Mouse (Mus musculus) myocyte (in vitro differentiated cells): Measurements from ENCODE around the gene Ntf5. TPM values are rescaled to one million over a fixed set of nuclear protein-coding genes. Genes with fewer than 3 reads are reported as not detected.

Source experiments
- H3K27me3 ChIP-seq: one replicate; pipeline ENCODE4 v1.6.1; 2011; ENCODE audit not compliant: control insufficient read depth, insufficient read depth, insufficient read length
- H3K36me3 ChIP-seq: one replicate; pipeline ENCODE4 v1.6.1; 2011; ENCODE audit not compliant: control insufficient read depth, insufficient read depth
- H3K4me2 ChIP-seq: one replicate; pipeline ENCODE4 v1.6.1; 2011; ENCODE audit warnings: low read depth, control low read depth
- H3K4me3 ChIP-seq: one replicate; pipeline ENCODE4 v1.5.1; 2011; ENCODE audit warnings: mild to moderate bottlenecking, control low read depth, moderate library complexity
- H3K79me2 ChIP-seq: one replicate; pipeline ENCODE4 v1.6.1; 2011; ENCODE audit not compliant: control insufficient read depth, insufficient read depth
- H3ac ChIP-seq: one replicate; pipeline ENCODE4 v1.6.1; 2011; ENCODE audit not compliant: control insufficient read depth, insufficient read length
- CEBPB ChIP-seq: IDR thresholded peaks from 2 replicates; pipeline ENCODE4 v1.6.1; 2011; ENCODE audit warnings: mild to moderate bottlenecking, moderate library complexity; ENCODE audit not compliant: poor library complexity, insufficient read depth, severe bottlenecking
- E2F4 ChIP-seq: IDR thresholded peaks from one replicate; pipeline ENCODE4 v1.6.1; 2011; ENCODE audit warnings: mild to moderate bottlenecking, control low read depth, moderate library complexity; ENCODE audit not compliant: insufficient read depth
- MAX ChIP-seq: IDR thresholded peaks from one replicate; pipeline ENCODE4 v1.6.1; 2011; ENCODE audit warnings: low read depth, mild to moderate bottlenecking, control low read depth
- MYOD1 ChIP-seq, 3 experiments: IDR thresholded peaks; one replicate each; pipeline ENCODE4 v1.6.1; 2011; ENCODE audit warnings: control low read depth in 2 of 3, low read depth in 2 of 3, mild to moderate bottlenecking in 2 of 3, moderate library complexity in 1 of 3; ENCODE audit not compliant: insufficient read length in 2 of 3, control insufficient read depth in 1 of 3
- MYOG ChIP-seq, 3 experiments: IDR thresholded peaks; one replicate each; pipeline ENCODE4 v1.6.1; 2011; ENCODE audit warnings: control low read depth in 2 of 3, low read depth in 2 of 3, mild to moderate bottlenecking in 2 of 3; ENCODE audit not compliant: insufficient read length in 2 of 3, control insufficient read depth in 1 of 3, insufficient read depth in 1 of 3
- POLR2A ChIP-seq: IDR thresholded peaks from one replicate; pipeline ENCODE4 v1.6.1; 2011; ENCODE audit warnings: low read depth, mild to moderate bottlenecking, control low read depth, moderate library complexity; ENCODE audit not compliant: insufficient read length
- POLR2AphosphoS2 ChIP-seq: IDR thresholded peaks from one replicate; pipeline ENCODE4 v1.6.1; 2011; ENCODE audit warnings: low read depth, control low read depth; ENCODE audit not compliant: insufficient read length
- REST ChIP-seq: IDR thresholded peaks from one replicate; pipeline ENCODE4 v1.6.1; 2011; ENCODE audit warnings: mild to moderate bottlenecking, control low read depth, moderate library complexity; ENCODE audit not compliant: insufficient read depth, insufficient read length
- SRF ChIP-seq: IDR thresholded peaks from one replicate; pipeline ENCODE4 v1.6.1; 2011; ENCODE audit warnings: low read depth; ENCODE audit not compliant: control insufficient read depth, insufficient read length
- TCF12 ChIP-seq: IDR thresholded peaks from one replicate; pipeline ENCODE4 v1.6.1; 2011; ENCODE audit warnings: mild to moderate bottlenecking, control low read depth; ENCODE audit not compliant: poor library complexity, insufficient read depth, severe bottlenecking
- TCF3 ChIP-seq: IDR thresholded peaks from one replicate; pipeline ENCODE4 v1.6.1; 2011; ENCODE audit warnings: low read depth, control low read depth; ENCODE audit not compliant: insufficient read length
- USF1 ChIP-seq: IDR thresholded peaks from one replicate; pipeline ENCODE4 v1.6.1; 2011; ENCODE audit warnings: low read depth, mild to moderate bottlenecking, control low read depth, moderate library complexity
- polyA plus RNA-seq: library from polyadenylated mRNA; unstranded; fragments of >200 nt; fragmentation: generic; extraction: Trizol; gene quantifications from one replicate; pipeline ENCODE4 v1.2.1, GENCODE M21; 2012; ENCODE audit warnings: missing spikeins

Gene Ntf5
- polyA plus RNA-seq, 1 experiment: 1.9 TPM

DNA sequence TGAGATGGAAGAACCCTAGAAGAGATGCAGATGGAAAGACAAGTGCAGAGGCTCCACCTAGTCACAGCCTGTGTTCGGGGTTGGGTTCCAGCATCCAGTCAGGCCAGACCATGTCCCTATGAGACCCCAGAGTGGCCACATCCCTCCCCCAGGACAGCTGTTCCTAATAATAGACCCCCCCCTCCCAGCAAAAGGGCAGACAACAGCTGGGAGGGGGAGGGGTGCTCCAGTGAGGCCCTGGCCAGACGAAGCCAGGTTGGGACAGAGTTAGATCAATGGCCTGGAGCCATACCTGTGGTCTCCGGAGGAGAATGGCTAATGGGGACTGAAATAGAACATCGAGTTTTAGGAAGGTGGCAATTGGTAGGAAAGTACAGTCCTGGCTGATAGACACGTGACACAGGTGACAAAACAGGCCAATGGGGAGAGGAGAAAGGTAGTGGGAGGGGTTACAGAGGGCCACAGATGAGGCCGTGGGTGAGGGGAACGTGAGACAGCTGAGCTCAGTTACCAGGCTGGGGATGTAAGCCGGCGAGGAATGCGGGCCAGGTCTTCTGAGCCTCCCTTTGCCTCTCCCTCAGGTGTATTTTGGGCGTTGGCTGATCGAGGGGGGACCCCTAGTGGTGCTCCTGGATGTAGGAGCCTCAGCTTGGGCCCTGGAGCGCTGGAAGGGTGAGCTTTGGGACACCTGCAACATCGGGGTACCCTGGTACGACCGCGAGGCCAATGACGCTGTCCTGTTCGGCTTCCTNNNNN is 24.2 kb downstream of the Ntf5 start, which contains the start of gene Ruvbl2:
Gene Ruvbl2 (minus strand): TSS at position 576 of the 756 bp plus-strand sequence.
- Histone ChIP-seq H3K27me3 (no peaks in the 10 kb centered on the region), H3K4me3 (peak within 1 kb of the TSS; percentile 92), H3K36me3 (peaks cover 31% of the 10 kb centered on the region), H3K4me2 (peak within 1 kb of the TSS; percentile 96), H3K79me2 (peaks cover 42% of the 10 kb centered on the region), H3ac (no peak within 1 kb of the TSS)
- TF ChIP-seq POLR2A (peak; percentile 33), CEBPB (no peak), USF1 (peak; percentile 10), TCF12 (peak; percentile 87), TCF3 (peak; percentile 42), POLR2AphosphoS2 (peak; percentile 74), MAX (no peak), REST (no peak), MYOD1 (IDR thresholded peaks at IDR 0.05; ENCODE audit: control insufficient read depth in 1 of 3, insufficient read length in 2 of 3, low read depth in 2 of 3) (peak; percentile 80 to 96 (median 93)), MYOG (IDR thresholded peaks at IDR 0.05; ENCODE audit: control insufficient read depth in 1 of 3, insufficient read depth in 1 of 3, insufficient read length in 2 of 3, low read depth in 2 of 3) (peak; percentile 79 to 97 (median 94)), E2F4 (no peak), SRF (no peak)

- Histone ChIP-seq H3K36me3 (peaks cover 62% of the 10 kb centered on the region), H3ac (no peak overlapping the region), H3K4me3 (no peak overlapping the region), H3K79me2 (no peaks in the 10 kb centered on the region), H3K27me3 (no peaks in the 10 kb centered on the region), H3K4me2 (no peak overlapping the region)
- TF ChIP-seq MAX: no peak
- TF ChIP-seq CEBPB: no peak
- TF ChIP-seq MYOG (IDR thresholded peaks at IDR 0.05; ENCODE audit: control insufficient read depth in 1 of 3, insufficient read depth in 1 of 3, insufficient read length in 2 of 3, low read depth in 2 of 3): no peak
- no peak for TF ChIP-seq MYOD1 (IDR thresholded peaks at IDR 0.05; ENCODE audit: control insufficient read depth in 1 of 3, insufficient read length in 2 of 3, low read depth in 2 of 3)
- TF ChIP-seq USF1: no peak
Observed at GRCm38 (mm10) chr7:45443526-45444420, 30.3 kb downstream of the Ntf5 start.

DNA sequence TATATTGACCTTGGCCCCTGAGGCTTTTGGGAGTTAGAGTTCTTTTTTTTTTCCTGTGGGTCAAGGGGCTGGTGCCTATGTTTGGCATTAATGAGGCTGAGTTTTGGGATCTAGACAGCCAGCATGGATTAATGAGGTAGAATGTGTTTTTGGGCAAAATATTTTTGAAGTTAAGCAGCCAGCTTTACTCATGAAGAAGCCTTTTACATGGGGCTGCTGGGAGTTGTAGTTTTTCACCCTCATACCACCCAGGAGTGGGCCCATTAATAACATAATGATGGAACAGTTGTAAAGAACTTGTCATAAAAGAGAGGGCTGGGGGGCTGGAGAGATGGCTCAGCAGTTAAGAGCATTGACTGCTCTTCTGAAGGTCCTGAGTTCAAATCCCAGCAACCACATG is 33.1 kb downstream of the Ntf5 start:
- TF ChIP-seq POLR2AphosphoS2: no peak
- no peak for TF ChIP-seq USF1
- TF ChIP-seq POLR2A: no peak
- TF ChIP-seq TCF12: no peak
- TF ChIP-seq MYOD1 (IDR thresholded peaks at IDR 0.05; ENCODE audit: control insufficient read depth in 1 of 3, insufficient read length in 2 of 3, low read depth in 2 of 3): no peak
- no peak for TF ChIP-seq CEBPB
- TF ChIP-seq SRF: no peak
- no peak for TF ChIP-seq REST
- no peak for TF ChIP-seq MYOG (IDR thresholded peaks at IDR 0.05; ENCODE audit: control insufficient read depth in 1 of 3, insufficient read depth in 1 of 3, insufficient read length in 2 of 3, low read depth in 2 of 3)
- no peak for TF ChIP-seq TCF3
- no peak for TF ChIP-seq E2F4
- TF ChIP-seq MAX: no peak
- H3K4me2 ChIP-seq: no peak overlapping the region
- no peaks in the 10 kb centered on the region for H3K27me3 ChIP-seq
- H3K4me3 ChIP-seq: no peak overlapping the region
- H3K79me2 ChIP-seq: no peaks in the 10 kb centered on the region
- H3K36me3 ChIP-seq: peaks cover 60% of the 10 kb centered on the region
- no peak overlapping the region for H3ac ChIP-seq

- peaks cover 63% of the 10 kb centered on the region for H3K36me3 ChIP-seq
- H3K4me3 ChIP-seq: no peak overlapping the region
- TF ChIP-seq MYOD1 (IDR thresholded peaks at IDR 0.05; ENCODE audit: control insufficient read depth in 1 of 3, insufficient read length in 2 of 3, low read depth in 2 of 3) (no peak), POLR2A (no peak), REST (no peak), TCF12 (no peak), CEBPB (no peak), TCF3 (no peak), E2F4 (no peak), MAX (no peak), MYOG (IDR thresholded peaks at IDR 0.05; ENCODE audit: control insufficient read depth in 1 of 3, insufficient read depth in 1 of 3, insufficient read length in 2 of 3, low read depth in 2 of 3) (no peak), SRF (no peak), POLR2AphosphoS2 (no peak), USF1 (no peak)
- no peak overlapping the region for H3ac ChIP-seq
- no peaks in the 10 kb centered on the region for H3K79me2 ChIP-seq
- no peaks in the 10 kb centered on the region for H3K27me3 ChIP-seq
- H3K4me2 ChIP-seq: peak overlapping the region; percentile 47
Observed at GRCm38 (mm10) chr7:45447325-45447990, 34.0 kb downstream of the Ntf5 start.
